49 mouse cellular contexts compared by ENCODE assay signal in the genomic region with DNA sequence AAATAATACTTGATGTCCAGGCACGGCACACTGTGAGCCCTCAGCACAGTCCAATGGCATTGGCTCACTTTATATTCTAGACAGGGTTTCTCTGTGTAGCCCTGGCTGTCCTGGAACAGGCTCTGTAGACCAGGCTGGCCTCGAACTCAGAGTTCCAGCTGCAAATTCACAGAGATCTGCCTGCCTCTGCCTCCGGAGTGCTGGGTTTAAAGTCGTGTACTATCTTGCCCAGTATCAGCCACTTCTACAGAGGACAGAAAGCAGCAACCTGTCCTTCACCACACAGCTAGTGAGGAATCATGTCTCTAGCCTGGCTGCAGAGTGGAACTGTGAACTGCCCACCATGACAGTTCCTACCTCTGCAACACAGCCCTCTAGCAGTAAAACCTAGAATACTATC. TPM values are rescaled to one million over a fixed set of nuclear protein-coding genes. Genes with fewer than 3 reads are reported as not detected.
"Had no signal": no experiment of that assay in that cellular context is flagged by ENCODE, and none has a peak within 500 bp of the region (broad histone marks: within the 10 kb centered on the region; RNA-seq: fewer than 3 reads in every experiment).

No protein-coding gene starts in this region.

- H3K9me3 ChIP-seq: heart, embryonic 10.5 days; heart, embryonic 12.5 days; heart, embryonic 13.5 days; heart, embryonic 15.5 days; hindbrain, embryonic 10.5 days; hindbrain, embryonic 12.5 days; hindbrain, embryonic 13.5 days; hindbrain, embryonic 15.5 days; intestine, embryonic 15.5 days; kidney, embryonic 15.5 days had no signal

- DNase-seq: heart, postnatal 10 days; heart, postnatal 14 days; heart, postnatal 36 days; heart, postnatal 4 days; kidney, adult 11 months; kidney, adult 18-20 months; kidney, adult 2 months; kidney, adult 8-10 months; kidney, adult 9 months; kidney, postnatal 10 days; kidney, postnatal 14 days; kidney, postnatal 25 days; kidney, postnatal 36 days; kidney, postnatal 4 days; layer of hippocampus, adult 9-11 months; layer of hippocampus, postnatal 36 days had no signal

- H3K27me3 ChIP-seq: heart, embryonic 15.5 days; hindbrain, embryonic 13.5 days; hindbrain, embryonic 15.5 days; intestine, embryonic 15.5 days; kidney, embryonic 15.5 days had no signal

- H3K36me3 ChIP-seq: heart, embryonic 10.5 days; heart, embryonic 12.5 days; heart, embryonic 13.5 days; heart, embryonic 15.5 days; hindbrain, embryonic 10.5 days; hindbrain, embryonic 12.5 days; hindbrain, embryonic 13.5 days; hindbrain, embryonic 15.5 days; intestine, embryonic 15.5 days; kidney, embryonic 15.5 days had no signal

- ATAC-seq: hindbrain, embryonic 16.5 days; hindbrain, postnatal 0 days; inflammation-experienced regulatory T-cells, adult 6 months; intestine, embryonic 15.5 days; intestine, embryonic 16.5 days; intestine, postnatal 0 days had no signal

- H3K27ac ChIP-seq: heart, embryonic 10.5 days; heart, embryonic 13.5 days; heart, embryonic 15.5 days; hindbrain, embryonic 10.5 days; hindbrain, embryonic 12.5 days; hindbrain, embryonic 13.5 days; hindbrain, embryonic 14.5 days; hindbrain, embryonic 15.5 days; hindbrain, postnatal 0 days; intestine, embryonic 15.5 days; kidney, embryonic 15.5 days; kidney, postnatal 0 days; layer of hippocampus, adult 2 months had no signal

- H3K4me2 ChIP-seq: heart, embryonic 12.5 days; heart, embryonic 13.5 days; heart, embryonic 15.5 days; hindbrain, embryonic 12.5 days; hindbrain, embryonic 13.5 days; hindbrain, embryonic 14.5 days; hindbrain, embryonic 15.5 days; intestine, embryonic 15.5 days; kidney, embryonic 15.5 days had no signal

- H3K4me3 ChIP-seq: heart, embryonic 10.5 days; heart, embryonic 12.5 days; heart, embryonic 13.5 days; heart, embryonic 15.5 days; hindbrain, embryonic 10.5 days; hindbrain, embryonic 12.5 days; hindbrain, embryonic 13.5 days; hindbrain, embryonic 15.5 days; intestine, embryonic 15.5 days; kidney, embryonic 15.5 days; layer of hippocampus, adult 2 months had no signal

- H3K9ac ChIP-seq: heart, embryonic 12.5 days; heart, embryonic 13.5 days; heart, embryonic 15.5 days; hindbrain, embryonic 12.5 days; hindbrain, embryonic 13.5 days; hindbrain, embryonic 14.5 days; hindbrain, embryonic 15.5 days; intestine, embryonic 15.5 days; kidney, embryonic 15.5 days had no signal

RNA-seq across cellular contexts. Expression of gene Art5, which starts 0.5 kb away (rescaled TPM):
- total RNA-seq: hindbrain, postnatal 0 days; layer of hippocampus, adult 18-20 months; layer of hippocampus, adult 2 months; layer of hippocampus, adult 8-10 months; layer of hippocampus, postnatal 10 days; layer of hippocampus, postnatal 14 days; layer of hippocampus, postnatal 25 days; layer of hippocampus, postnatal 36 days; left cerebral cortex, adult 18-20 months had no signal

RNA-seq across cellular contexts. Expression of gene Chrna10, which starts 6.9 kb away (rescaled TPM):
- total RNA-seq: heart, postnatal 14 days; heart, postnatal 25 days; heart, postnatal 36 days; hindbrain, postnatal 0 days; layer of hippocampus, adult 18-20 months; layer of hippocampus, postnatal 10 days; layer of hippocampus, postnatal 36 days had no signal
- polyA plus RNA-seq: heart, embryonic 12.5 days; heart, embryonic 14.5 days; hindbrain, embryonic 10.5 days; hindbrain, embryonic 11.5 days; hindbrain, embryonic 12.5 days; hindbrain, embryonic 13.5 days; hindbrain, embryonic 15.5 days; hindbrain, embryonic 16.5 days; inflammation-experienced regulatory T-cells, adult 6 months; intestine, embryonic 14.5 days; intestine, postnatal 0 days; kidney, adult 2 months; kidney, embryonic 14.5 days; kidney, embryonic 15.5 days; kidney, embryonic 16.5 days; kidney, postnatal 0 days had no signal

RNA-seq across cellular contexts. Expression of gene Art1, which starts 8.2 kb away (rescaled TPM):
- total RNA-seq: layer of hippocampus, adult 18-20 months; layer of hippocampus, adult 2 months; layer of hippocampus, adult 8-10 months; layer of hippocampus, postnatal 10 days; layer of hippocampus, postnatal 14 days; layer of hippocampus, postnatal 25 days; layer of hippocampus, postnatal 36 days; left cerebral cortex, adult 18-20 months had no signal
- polyA plus RNA-seq: inflammation-experienced regulatory T-cells, adult 6 months; intestine, postnatal 0 days had no signal

RNA-seq across cellular contexts. Expression of gene Trpc2, which starts 26.8 kb away (rescaled TPM):
- total RNA-seq: hematopoietic stem cell, adult 5-6 weeks; left cerebral cortex, adult 18-20 months had no signal
- polyA plus RNA-seq: heart, embryonic 10.5 days; heart, embryonic 13.5 days; heart, embryonic 14.5 days; heart, embryonic 15.5 days; heart, postnatal 0 days; hindbrain, embryonic 10.5 days; hindbrain, embryonic 14.5 days; hindbrain, embryonic 15.5 days; hindbrain, embryonic 16.5 days; intestine, embryonic 14.5 days; intestine, embryonic 15.5 days; intestine, embryonic 16.5 days; kidney, adult 2 months; kidney, embryonic 14.5 days; kidney, embryonic 15.5 days; kidney, postnatal 0 days; large intestine, adult 2 months had no signal

RNA-seq across cellular contexts. Expression of gene Xntrpc, which starts 44.2 kb away (rescaled TPM):
- polyA plus RNA-seq: intestine, postnatal 0 days had no signal
